Mouse (Mus musculus) hindbrain, embryonic 15.5 days (tissue): ENCODE results near the gene Notch1. TPM values are rescaled to one million over a fixed set of nuclear protein-coding genes. Genes with fewer than 3 reads are reported as not detected.

Source experiments
- ATAC-seq: fragments of 200-750 bp; cut with Nextera tagmentation; 2 replicates; pipeline ENCODE4 v1.8.0; 2017; ENCODE audit warnings: low read depth, moderate number of reproducible peaks, moderate TSS enrichment; ENCODE audit not compliant: low FRiP score
- H3K27ac ChIP-seq: fragments of 300-500 bp; sonication (generic); replicated peaks from 2 replicates; pipeline ENCODE4 v1.5.1; 2015; ENCODE audit warnings: mild to moderate bottlenecking, inconsistent platforms
- H3K27me3 ChIP-seq: fragments of 300-500 bp; sonication (generic); 2 replicates; pipeline ENCODE4 v1.6.1; 2015; ENCODE audit warnings: control low read depth, inconsistent platforms
- H3K36me3 ChIP-seq: fragments of 300-500 bp; sonication (generic); 2 replicates; pipeline ENCODE4 v1.6.1; 2015; ENCODE audit warnings: control low read depth, inconsistent platforms
- H3K4me1 ChIP-seq: fragments of 300-500 bp; sonication (generic); replicated peaks from 2 replicates; pipeline ENCODE4 v1.6.1; 2015; ENCODE audit warnings: control low read depth, inconsistent platforms
- H3K4me2 ChIP-seq: fragments of 300-500 bp; sonication (generic); 2 replicates; pipeline ENCODE4 v1.6.1; 2015; ENCODE audit warnings: moderate library complexity, mild to moderate bottlenecking, inconsistent platforms
- H3K4me3 ChIP-seq: fragments of 300-500 bp; sonication (generic); 2 replicates; pipeline ENCODE4 v1.5.1; 2015; ENCODE audit warnings: mild to moderate bottlenecking, inconsistent platforms
- H3K9ac ChIP-seq: fragments of 300-500 bp; sonication (generic); 2 replicates; pipeline ENCODE4 v1.6.1; 2015; ENCODE audit warnings: inconsistent platforms
- H3K9me3 ChIP-seq: fragments of 300-500 bp; sonication (generic); 2 replicates; pipeline ENCODE4 v1.6.1; 2016; ENCODE audit warnings: control low read depth, inconsistent platforms
- WGBS: fragments of 180-500 bp; shearing (Covaris S2); methylation state at CpG from one replicate; pipeline ENCODE4 v1.1.7; 2015; 5-methylcytosine and 5-hydroxymethylcytosine counted together
- polyA plus RNA-seq: library from polyadenylated mRNA; unstranded; fragments of >200 nt; fragmentation: Nextera tagmentation; extraction: Ambion mirVana; gene quantifications from 2 replicates; pipeline ENCODE4 v1.2.1, GENCODE M21; 2015

Notch1 gene
- polyA plus RNA-seq, 1 experiment from 2014 or later = 16.3 TPM

GRCm38 (mm10) chr2:26438373-26438772 lies 78.1 kb downstream of the Notch1 start:
- WGBS = 88% methylated on average over 7 of the region's 7 CpGs
- peaks cover 65% of the 10 kb centered on the region for H3K36me3 ChIP-seq
- no peak overlapping the region for H3K4me2 ChIP-seq
- H3K27ac ChIP-seq = no peak overlapping the region
- H3K9ac ChIP-seq = no peak overlapping the region
- peaks cover 23% of the 10 kb centered on the region for H3K4me1 ChIP-seq
- H3K9me3 ChIP-seq = no peaks in the 10 kb centered on the region
- H3K27me3 ChIP-seq = no peaks in the 10 kb centered on the region
- H3K4me3 ChIP-seq = no peak overlapping the region
- no peak for ATAC-seq

DNA sequence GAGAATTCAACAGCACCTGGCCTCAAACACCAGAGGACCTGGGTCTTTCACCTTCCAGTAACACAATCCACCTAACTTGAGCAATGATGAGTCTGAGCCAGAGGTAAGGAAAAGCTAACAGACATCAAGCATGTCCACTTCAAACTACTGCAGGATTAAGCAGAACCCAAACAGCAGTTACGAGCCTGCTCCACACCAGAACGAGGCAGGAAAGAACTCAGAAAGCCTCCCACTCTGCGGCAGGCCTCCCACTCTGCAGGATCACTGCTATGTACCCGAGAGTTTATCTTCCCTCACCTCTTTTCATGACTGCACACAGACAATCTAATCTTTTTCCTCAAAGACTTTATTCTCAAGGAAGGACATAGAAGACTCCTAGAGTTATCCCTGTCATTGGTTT lies 79.2 kb downstream of the Notch1 start:
- WGBS = 84% methylated on average over 4 of the region's 4 CpGs
- Histone ChIP-seq H3K4me1 (peaks cover 17% of the 10 kb centered on the region), H3K27ac (no peak overlapping the region), H3K36me3 (peaks cover 76% of the 10 kb centered on the region), H3K9me3 (no peaks in the 10 kb centered on the region), H3K27me3 (no peaks in the 10 kb centered on the region), H3K4me2 (no peak overlapping the region), H3K4me3 (no peak overlapping the region), H3K9ac (no peak overlapping the region)
- ATAC-seq = no peak

GRCm38 (mm10) chr2:26434791-26435572 lies 81.5 kb downstream of the Notch1 start:
- ATAC-seq = no peak
- H3K27me3 ChIP-seq = no peaks in the 10 kb centered on the region
- H3K4me3 ChIP-seq = no peak overlapping the region
- H3K4me1 ChIP-seq = peaks cover 17% of the 10 kb centered on the region
- no peak overlapping the region for H3K27ac ChIP-seq
- 95% methylated on average over 7 of the region's 7 CpGs for WGBS
- H3K4me2 ChIP-seq = no peak overlapping the region
- no peak overlapping the region for H3K9ac ChIP-seq
- peaks cover 71% of the 10 kb centered on the region for H3K36me3 ChIP-seq
- no peaks in the 10 kb centered on the region for H3K9me3 ChIP-seq

GRCm38 (mm10) chr2:26429851-26430250 lies 86.6 kb downstream of the Notch1 start:
- ATAC-seq = no peak
- H3K4me2 ChIP-seq = no peak overlapping the region
- peaks cover 84% of the 10 kb centered on the region for H3K36me3 ChIP-seq
- H3K4me3 ChIP-seq = no peak overlapping the region
- no peaks in the 10 kb centered on the region for H3K4me1 ChIP-seq
- 78% methylated on average over 5 of the region's 5 CpGs for WGBS
- H3K27ac ChIP-seq = no peak overlapping the region
- H3K9ac ChIP-seq = no peak overlapping the region
- no peaks in the 10 kb centered on the region for H3K9me3 ChIP-seq
- no peaks in the 10 kb centered on the region for H3K27me3 ChIP-seq

DNA sequence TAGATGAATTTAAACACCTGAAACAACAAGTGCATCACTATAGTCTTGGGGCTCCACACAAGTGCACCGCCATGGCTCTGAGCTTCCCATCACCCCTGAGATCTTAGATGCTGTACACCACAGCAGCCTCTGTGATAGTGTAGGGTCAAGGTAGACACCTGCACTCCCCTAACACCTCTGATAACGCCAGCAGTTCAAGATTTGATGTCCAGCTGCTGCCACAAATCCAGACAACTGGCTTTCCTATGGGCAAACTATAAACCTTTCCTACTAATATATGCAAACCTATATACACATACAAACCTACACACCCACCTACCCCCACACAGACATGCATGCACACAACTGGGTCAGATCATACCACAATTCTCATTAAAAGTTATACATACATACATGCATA lies 91.9 kb downstream of the Notch1 start:
- Histone ChIP-seq H3K4me2 (no peak overlapping the region), H3K27ac (no peak overlapping the region), H3K4me3 (no peak overlapping the region), H3K9ac (no peak overlapping the region), H3K4me1 (no peaks in the 10 kb centered on the region), H3K9me3 (no peaks in the 10 kb centered on the region), H3K36me3 (peaks cover 86% of the 10 kb centered on the region), H3K27me3 (no peaks in the 10 kb centered on the region)
- no peak for ATAC-seq
- 100% methylated on average over 2 of the region's 2 CpGs for WGBS

- WGBS = 95% methylated on average over 1 of the region's 1 CpGs
- H3K4me2 ChIP-seq = no peak overlapping the region
Measured at GRCm38 (mm10) chr2:26423086-26423485, 93.4 kb downstream of the Notch1 start.

GRCm38 (mm10) chr2:26421969-26422368 lies 94.5 kb downstream of the Notch1 start:
- Histone ChIP-seq H3K9me3 (no peaks in the 10 kb centered on the region), H3K9ac (no peak overlapping the region), H3K27me3 (no peaks in the 10 kb centered on the region), H3K4me3 (no peak overlapping the region), H3K4me1 (no peaks in the 10 kb centered on the region), H3K36me3 (peaks cover 84% of the 10 kb centered on the region), H3K4me2 (no peak overlapping the region), H3K27ac (no peak overlapping the region)
- no peak for ATAC-seq
- 98% methylated on average over 2 of the region's 2 CpGs for WGBS

More at GRCm38 (mm10) chr2:26423086-26423485, 93.4 kb downstream of the Notch1 start:
- Histone ChIP-seq H3K27ac (no peak overlapping the region), H3K9ac (no peak overlapping the region), H3K4me3 (no peak overlapping the region), H3K4me1 (no peaks in the 10 kb centered on the region), H3K9me3 (no peaks in the 10 kb centered on the region), H3K36me3 (peaks cover 82% of the 10 kb centered on the region), H3K27me3 (no peaks in the 10 kb centered on the region)
- no peak for ATAC-seq

- Histone ChIP-seq H3K4me3 (no peak overlapping the region), H3K9ac (no peak overlapping the region), H3K9me3 (no peaks in the 10 kb centered on the region), H3K4me2 (no peak overlapping the region), H3K36me3 (peaks cover 84% of the 10 kb centered on the region), H3K4me1 (no peaks in the 10 kb centered on the region), H3K27me3 (no peaks in the 10 kb centered on the region), H3K27ac (no peak overlapping the region)
- WGBS = 94% methylated on average over 1 of the region's 1 CpGs
- ATAC-seq = no peak
Measured at GRCm38 (mm10) chr2:26418120-26418519, 98.3 kb downstream of the Notch1 start.

- H3K9ac ChIP-seq = no peak overlapping the region
- no peaks in the 10 kb centered on the region for H3K27me3 ChIP-seq
- H3K36me3 ChIP-seq = peaks cover 82% of the 10 kb centered on the region
- H3K27ac ChIP-seq = no peak overlapping the region
- ATAC-seq = no peak
- no peaks in the 10 kb centered on the region for H3K4me1 ChIP-seq
- H3K9me3 ChIP-seq = no peaks in the 10 kb centered on the region
- H3K4me2 ChIP-seq = no peak overlapping the region
- H3K4me3 ChIP-seq = no peak overlapping the region
Measured at GRCm38 (mm10) chr2:26417066-26417465, 99.4 kb downstream of the Notch1 start.

DNA sequence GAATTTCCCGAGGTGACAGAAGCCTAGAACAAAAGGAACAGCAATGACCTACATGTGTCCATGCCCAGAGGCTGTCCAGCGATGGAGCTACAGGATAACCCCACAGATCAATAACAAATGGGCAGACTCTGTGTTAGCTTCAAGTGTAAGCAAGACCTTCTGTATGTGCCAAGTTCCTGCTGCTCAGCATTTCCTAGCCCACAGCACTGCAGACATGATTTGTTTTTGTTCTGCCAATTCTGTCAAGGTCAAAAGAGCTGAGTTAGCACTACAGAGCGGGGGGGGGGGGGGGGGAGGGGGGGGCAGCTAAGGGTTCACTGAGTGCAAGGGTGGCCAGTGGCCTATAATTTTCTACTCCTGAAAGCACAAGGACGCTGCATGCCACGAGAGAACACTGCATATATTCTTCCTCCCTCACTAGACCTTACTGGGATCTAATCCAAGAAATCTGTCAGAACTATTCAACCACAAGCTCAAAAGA lies 105.5 kb downstream of the Notch1 start:
- peaks cover 47% of the 10 kb centered on the region for H3K36me3 ChIP-seq
- H3K4me3 ChIP-seq = no peak overlapping the region
- peaks cover 31% of the 10 kb centered on the region for H3K4me1 ChIP-seq
- 0 out of 2 replicates have a peak overlapping the region, but pooled peaks have one; percentile 21 for H3K27ac ChIP-seq
- H3K9me3 ChIP-seq = no peaks in the 10 kb centered on the region
- no peak overlapping the region for H3K9ac ChIP-seq
- no peak for ATAC-seq
- 73% methylated on average over 4 of the region's 5 CpGs for WGBS
- no peaks in the 10 kb centered on the region for H3K27me3 ChIP-seq
- no peak overlapping the region for H3K4me2 ChIP-seq

DNA sequence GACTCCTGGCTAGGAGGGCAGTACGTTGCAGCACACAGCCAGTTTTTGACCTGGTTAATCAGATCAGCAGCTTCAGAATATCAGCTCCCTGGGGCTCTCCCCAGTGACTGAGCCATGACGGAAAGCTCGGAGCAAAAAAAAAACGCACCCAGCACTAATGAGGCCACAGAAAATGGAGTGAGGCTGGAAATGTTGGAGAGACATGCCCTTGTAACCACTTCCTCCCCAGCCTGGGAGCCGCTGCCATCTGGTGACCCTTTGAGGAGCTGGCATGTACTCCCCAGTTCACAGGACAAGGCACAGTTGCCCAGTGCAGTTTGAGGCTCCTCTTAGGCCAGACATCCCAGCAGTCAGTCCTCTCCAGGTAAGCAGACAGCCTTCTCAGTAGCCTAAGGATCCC lies 106.4 kb downstream of the Notch1 start:
- Histone ChIP-seq H3K9ac (no peak overlapping the region), H3K4me1 (peaks cover 40% of the 10 kb centered on the region), H3K36me3 (peaks cover 38% of the 10 kb centered on the region), H3K27ac (no peak overlapping the region), H3K4me2 (no peak overlapping the region), H3K9me3 (no peaks in the 10 kb centered on the region), H3K4me3 (no peak overlapping the region), H3K27me3 (no peaks in the 10 kb centered on the region)
- ATAC-seq = no peak
- WGBS = 59% methylated on average over 5 of the region's 5 CpGs

DNA sequence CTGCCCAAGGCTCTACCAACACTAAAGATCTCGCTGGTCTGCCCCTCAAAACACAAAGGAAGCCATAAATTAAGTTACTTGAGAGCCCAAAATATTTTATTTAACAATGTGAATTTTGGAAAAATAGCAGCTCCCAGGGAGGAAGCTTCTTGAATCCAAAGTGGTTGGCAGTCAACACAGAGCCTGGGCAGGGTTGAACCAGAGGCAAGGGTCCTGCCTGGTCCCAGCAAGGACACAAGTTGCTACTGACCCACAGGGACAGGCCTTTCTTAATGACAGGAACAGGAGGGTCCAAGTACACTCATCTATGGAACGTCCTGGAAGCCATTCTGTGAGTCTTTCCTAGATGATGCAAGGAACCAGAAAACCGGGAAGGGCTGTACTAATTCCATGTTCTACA lies 107.1 kb downstream of the Notch1 start:
- Histone ChIP-seq H3K4me2 (peak overlapping the region; percentile 98), H3K9ac (peak overlapping the region; percentile 98), H3K9me3 (no peaks in the 10 kb centered on the region), H3K4me1 (peaks cover 46% of the 10 kb centered on the region), H3K27ac (no peak overlapping the region; the same call in 1 of the 2 replicates), H3K27me3 (no peaks in the 10 kb centered on the region), H3K36me3 (peaks cover 31% of the 10 kb centered on the region), H3K4me3 (peak overlapping the region; percentile 99)
- WGBS = 64% methylated on average over 3 of the region's 3 CpGs
- peak; percentile 32; the same call in 1 of the 2 replicates for ATAC-seq
